Mouse (Mus musculus) cerebellum, adult 2 months (tissue): ENCODE data around the gene Tmem56.

Source experiments
- CTCF ChIP-seq: fragments of 200-500 bp; IDR thresholded peaks from 2 replicates; pipeline ENCODE4 v1.5.1; 2011; ENCODE audit warnings: low read depth, mild to moderate bottlenecking, control low read depth, low read length, moderate library complexity, borderline replicate concordance; ENCODE audit not compliant: insufficient read depth
- POLR2A ChIP-seq: fragments of 200-500 bp; IDR thresholded peaks from 2 replicates; pipeline ENCODE4 v1.6.1; 2011; ENCODE audit warnings: low read length, control low read depth, borderline replicate concordance; ENCODE audit not compliant: insufficient read depth

GRCm38 (mm10) chr3:121224185-121224584 is 58.7 kb downstream of the Tmem56 start:
- TF ChIP-seq CTCF (no peak), POLR2A (no peak)
